Mouse (Mus musculus): ENCODE results near the gene Tmem274. TPM values are rescaled to one million over a fixed set of nuclear protein-coding genes. Genes with fewer than 3 reads are reported as not detected.

The Tmem274 gene
- total RNA-seq, 2 experiments from 2014 or later, result not detected

DNA sequence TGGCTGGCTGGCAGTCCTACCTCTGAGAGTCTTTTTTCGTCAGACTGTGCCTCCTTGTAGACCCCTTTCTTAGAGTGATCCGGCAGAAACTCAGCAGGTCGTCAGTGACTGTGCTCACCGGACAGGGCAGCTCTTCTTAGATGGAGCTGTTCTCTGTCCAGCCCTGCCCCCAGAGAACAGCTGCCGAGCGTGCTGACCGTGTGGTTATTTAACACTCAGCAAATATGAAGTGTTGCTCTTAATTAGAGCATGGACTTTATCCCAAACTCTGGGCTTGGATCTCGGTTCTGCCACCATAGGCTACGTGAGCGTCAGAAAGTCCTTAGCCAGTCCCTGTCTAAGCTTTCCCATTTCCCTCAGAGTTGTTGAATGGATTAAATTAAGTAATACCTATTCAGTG lies 44.1 kb downstream of the Tmem274 start:
- DNase-seq (ENCODE audit: low spot score in 2 of 2), result no peak

DNA sequence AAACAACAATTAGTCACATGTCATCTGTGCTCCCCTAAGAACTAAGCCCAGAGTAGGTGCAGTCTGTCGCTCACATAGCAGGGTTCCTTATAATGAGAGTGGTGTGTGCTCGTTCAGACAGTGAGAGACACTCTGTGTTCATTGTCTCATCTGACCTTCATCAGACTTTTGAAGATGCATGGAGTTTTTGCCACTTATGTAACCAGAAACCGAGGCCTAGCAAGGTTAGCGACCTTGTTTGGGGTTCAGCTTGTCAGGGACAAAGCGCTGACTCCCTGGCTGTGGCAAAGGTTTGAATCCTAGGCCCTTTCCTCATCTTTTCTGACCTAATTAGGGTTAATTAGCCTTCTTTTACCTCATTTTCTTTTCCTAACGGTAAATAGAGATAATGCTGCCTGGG lies 46.8 kb downstream of the Tmem274 start:
- no peak for DNase-seq (ENCODE audit: low spot score in 2 of 2)

DNA sequence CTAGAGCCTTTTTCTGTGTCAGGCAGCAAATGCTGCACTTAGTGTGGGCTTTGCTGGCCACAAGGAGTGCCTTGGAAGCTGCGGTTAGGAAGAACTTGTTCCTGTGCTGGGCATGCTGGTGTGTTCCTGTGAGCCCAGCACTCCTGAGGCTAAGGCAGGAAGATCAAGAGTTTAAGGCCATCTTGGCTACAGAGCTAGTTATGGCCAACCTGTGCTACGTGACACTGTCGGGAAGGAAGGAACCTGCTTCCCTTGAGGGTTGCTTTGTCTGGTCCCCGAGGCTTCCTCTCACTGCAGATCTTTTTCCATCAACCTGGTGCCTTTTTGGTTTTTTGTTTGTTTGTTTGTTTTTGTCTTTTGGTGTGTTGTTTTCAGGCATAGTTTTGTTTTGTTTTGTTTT lies 48.0 kb downstream of the Tmem274 start:
- DNase-seq (ENCODE audit: low spot score in 2 of 2), result no peak

DNA sequence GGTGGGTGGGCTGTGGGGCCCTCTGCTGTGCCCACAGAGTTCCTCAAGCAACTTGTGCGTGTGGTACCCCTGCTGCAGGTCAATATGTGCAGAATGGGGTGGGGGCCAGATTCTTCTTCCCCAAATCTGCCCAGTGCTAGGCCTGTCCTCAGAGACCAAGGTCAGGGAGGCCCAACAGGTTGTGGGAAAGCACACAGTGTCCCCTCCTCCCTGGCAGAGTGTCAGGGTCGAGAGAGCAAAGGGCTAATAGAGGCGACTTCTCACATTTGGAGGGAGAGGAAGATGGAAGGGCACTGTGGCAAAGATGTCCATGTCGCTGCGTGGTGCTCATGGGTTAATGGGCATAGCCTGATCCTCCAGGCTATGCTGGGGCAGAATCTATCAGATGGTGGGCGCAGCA lies 48.6 kb downstream of the Tmem274 start:
- DNase-seq (ENCODE audit: low spot score in 2 of 2), result no peak

DNA sequence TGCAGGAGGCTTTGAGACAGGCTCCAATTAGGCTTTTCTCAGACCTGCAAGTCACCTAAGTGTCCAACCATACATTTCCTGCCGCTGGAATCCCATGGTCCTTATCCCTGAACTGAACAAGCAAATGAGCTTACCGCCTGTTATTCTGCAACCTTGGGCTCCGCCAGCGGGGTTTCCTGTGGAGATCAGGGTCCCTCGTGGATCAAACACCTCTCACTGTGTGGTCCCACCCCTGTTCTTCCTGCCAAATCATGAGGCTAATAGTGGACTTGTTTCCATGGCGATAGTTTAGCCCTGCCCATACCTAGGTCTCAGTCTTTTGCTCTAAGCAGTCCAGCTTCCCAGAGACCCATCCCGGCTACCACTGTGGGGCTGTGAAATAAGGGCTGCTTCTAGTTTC lies 49.2 kb downstream of the Tmem274 start:
- no peak for DNase-seq (ENCODE audit: low spot score in 2 of 2)

DNA sequence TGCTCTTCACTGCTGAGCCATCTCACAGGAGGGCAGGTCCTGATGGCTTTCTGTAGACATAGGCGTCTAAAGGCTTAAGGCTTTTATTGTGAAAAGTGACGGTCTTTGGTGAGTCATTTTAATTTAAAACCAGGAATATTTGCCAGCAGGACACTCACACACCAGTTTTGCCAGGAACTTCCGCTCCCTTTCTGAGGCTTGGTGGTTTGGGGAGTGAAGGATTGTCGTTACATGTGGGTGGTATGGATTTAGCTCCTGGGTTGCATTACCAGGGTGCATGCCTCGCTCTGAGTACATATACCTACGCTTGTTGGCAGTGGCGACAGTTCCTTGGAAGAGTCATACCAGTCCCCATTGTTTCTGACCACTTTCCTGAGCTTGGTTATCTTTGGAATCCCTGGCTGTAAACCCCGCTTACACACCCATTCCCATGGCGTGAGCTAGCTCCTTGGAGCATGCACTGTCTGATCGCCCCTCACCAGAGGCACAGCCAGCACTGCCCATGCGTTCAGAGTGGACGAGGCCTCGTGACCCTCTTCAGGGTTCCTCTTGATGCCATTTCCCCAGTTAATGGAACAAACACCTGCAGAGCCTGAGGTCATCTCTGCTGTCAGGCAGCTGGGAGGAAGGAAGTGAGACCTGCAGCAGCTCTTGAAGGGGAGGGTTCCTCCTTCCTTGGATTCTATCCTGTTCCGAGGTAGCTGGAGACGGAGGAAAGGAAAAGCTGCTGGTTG lies 50.6 kb downstream of the Tmem274 start:
- DNase-seq (ENCODE audit: low spot score in 2 of 2), result no peak

DNA sequence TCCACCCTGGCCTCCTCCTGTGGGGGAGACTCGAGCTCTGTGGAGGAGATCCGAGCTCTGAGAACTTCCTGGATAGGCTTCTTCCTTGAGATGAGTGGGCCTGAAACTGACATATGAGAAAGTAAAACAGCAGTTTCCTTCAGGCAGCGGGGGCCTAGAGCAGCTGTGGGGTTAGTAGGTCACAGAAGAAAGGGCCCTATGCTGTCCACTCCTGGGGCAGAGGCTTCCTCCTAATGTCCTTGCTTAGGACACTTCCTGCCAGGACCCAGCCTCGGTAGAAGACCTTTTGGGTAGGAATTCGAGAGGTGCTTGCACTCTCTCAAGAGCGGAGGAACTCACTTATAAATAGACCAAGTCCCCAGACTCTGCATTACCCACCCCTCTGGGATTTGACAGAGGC lies 52.5 kb downstream of the Tmem274 start:
- DNase-seq (ENCODE audit: low spot score in 2 of 2), result no peak

Other genes starting within 250 kb of the Tmem274 start
- gene Kif1b, start 169.7 kb upstream of the Tmem274 start, total RNA-seq (2021), result 100 to 1,000 TPM; 392 to 448 TPM
- gene Ube4b, start 50.6 kb upstream of the Tmem274 start, total RNA-seq (2021), result 100 to 1,000 TPM; 107 to 110 TPM
- gene Rbp7, start 22.4 kb upstream of the Tmem274 start, total RNA-seq (2021), result not detected
- gene Nmnat1, start 7.8 kb downstream of the Tmem274 start, total RNA-seq (2021), result 1 to 10 TPM; 8.4 to 8.7 TPM
- gene Lzic, start 7.9 kb downstream of the Tmem274 start, total RNA-seq (2021), result 10 to 100 TPM; 24.0 to 26.9 TPM
- 10 to 100 TPM; 57.9 to 58.9 TPM for gene Ctnnbip1, start 40.9 kb downstream of the Tmem274 start, total RNA-seq (2021)
- gene Clstn1, start 109.1 kb downstream of the Tmem274 start, total RNA-seq (2021), result 100 to 1,000 TPM; 832 to 838 TPM
- 10 to 100 TPM; 25.2 to 27.7 TPM for gene Pik3cd, start 225.2 kb downstream of the Tmem274 start, total RNA-seq (2021)

Data from layer of hippocampus, postnatal 14 days (tissue).